Mouse (Mus musculus): Measurements from ENCODE around the gene Ctsa. TPM values are rescaled to one million over a fixed set of nuclear protein-coding genes. Genes with fewer than 3 reads are reported as not detected.
A peak's percentile ranks its signal among the peaks of the same experiment; 100 is the strongest.

The Ctsa gene
- polyA plus RNA-seq, 1 experiment from 2014 or later = 83.3 TPM

DNA sequence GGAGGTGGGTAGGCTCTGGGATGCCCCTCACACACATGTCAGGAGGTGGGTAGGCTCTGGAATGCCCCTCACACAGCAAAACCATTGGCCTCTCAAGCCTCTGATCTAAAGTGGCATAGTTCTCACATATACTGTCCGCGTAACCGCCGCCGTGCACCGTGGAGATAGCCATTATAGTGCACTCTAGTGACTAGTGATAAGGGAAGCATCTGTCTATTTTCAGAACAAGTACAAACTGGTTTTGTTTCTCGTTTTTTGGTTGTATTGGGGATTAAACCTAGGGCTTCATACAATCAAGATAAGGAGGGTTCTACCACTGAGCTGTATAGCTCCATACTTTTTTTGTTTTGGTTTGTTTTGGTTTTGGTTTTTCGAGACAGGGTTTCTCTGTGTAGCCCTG lies 16.9 kb upstream of the Ctsa start:
- H3K27ac ChIP-seq (ENCODE audit: low read depth, low read length) = no peak overlapping the region
- 94% methylated on average over 8 of the region's 8 CpGs for WGBS
- no peaks in the 10 kb centered on the region for H3K4me1 ChIP-seq (replicated peaks; ENCODE audit: control insufficient read depth, insufficient read depth, low read length)
- H3K9ac ChIP-seq (ENCODE audit: low read length) = no peak overlapping the region
- H3K36me3 ChIP-seq (ENCODE audit: control insufficient read depth, insufficient read depth, low read length) = no peaks in the 10 kb centered on the region; the same call in 1 of the 2 replicates
- no peak overlapping the region for H3K4me2 ChIP-seq (ENCODE audit: low read depth, low read length, severe bottlenecking)
- H3K27me3 ChIP-seq (ENCODE audit: control insufficient read depth, insufficient read depth, low read length) = no peaks in the 10 kb centered on the region
- no peaks in the 10 kb centered on the region for H3K9me3 ChIP-seq (ENCODE audit: control insufficient read depth, low read length)
- H3K4me3 ChIP-seq (ENCODE audit: low read depth, low read length) = no peak overlapping the region
- no peak for DNase-seq (ENCODE audit: low spot score)
- ATAC-seq (replicated peaks; ENCODE audit: low FRiP score) = no peak

DNA sequence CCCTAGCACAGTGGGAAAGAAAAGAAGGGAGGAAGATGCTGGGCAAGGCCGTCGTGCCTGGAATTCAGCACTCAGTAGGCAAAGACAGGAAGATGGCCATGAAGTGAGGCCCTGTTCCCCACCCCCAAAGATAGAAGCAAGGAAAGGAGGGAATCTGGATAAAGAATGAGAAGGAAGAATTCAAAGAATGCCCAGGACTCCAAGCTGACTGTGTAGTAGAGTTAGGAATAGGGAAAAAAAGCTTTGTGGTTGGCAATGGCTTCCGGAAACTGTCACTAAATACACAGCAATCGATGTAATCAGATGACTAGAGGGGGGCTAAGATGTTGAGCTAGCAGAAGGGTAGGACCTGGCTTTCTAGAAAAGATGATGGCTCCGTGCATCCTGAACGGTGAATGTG lies 15.5 kb upstream of the Ctsa start:
- 80% methylated on average over 6 of the region's 6 CpGs for WGBS
- no peak for ATAC-seq (replicated peaks; ENCODE audit: low FRiP score)
- H3K27me3 ChIP-seq (ENCODE audit: control insufficient read depth, insufficient read depth, low read length) = no peaks in the 10 kb centered on the region
- no peak for DNase-seq (ENCODE audit: low spot score)
- H3K36me3 ChIP-seq (ENCODE audit: control insufficient read depth, insufficient read depth, low read length) = no peaks in the 10 kb centered on the region; the same call in 1 of the 2 replicates
- H3K4me3 ChIP-seq (ENCODE audit: low read depth, low read length) = no peak overlapping the region
- H3K27ac ChIP-seq (ENCODE audit: low read depth, low read length) = no peak overlapping the region
- H3K9ac ChIP-seq (ENCODE audit: low read length) = no peak overlapping the region
- no peak overlapping the region for H3K4me2 ChIP-seq (ENCODE audit: low read depth, low read length, severe bottlenecking)
- no peaks in the 10 kb centered on the region for H3K9me3 ChIP-seq (ENCODE audit: control insufficient read depth, low read length)
- peaks cover under 1% of the 10 kb centered on the region; the same call in 1 of the 2 replicates for H3K4me1 ChIP-seq (replicated peaks; ENCODE audit: control insufficient read depth, insufficient read depth, low read length)

DNA sequence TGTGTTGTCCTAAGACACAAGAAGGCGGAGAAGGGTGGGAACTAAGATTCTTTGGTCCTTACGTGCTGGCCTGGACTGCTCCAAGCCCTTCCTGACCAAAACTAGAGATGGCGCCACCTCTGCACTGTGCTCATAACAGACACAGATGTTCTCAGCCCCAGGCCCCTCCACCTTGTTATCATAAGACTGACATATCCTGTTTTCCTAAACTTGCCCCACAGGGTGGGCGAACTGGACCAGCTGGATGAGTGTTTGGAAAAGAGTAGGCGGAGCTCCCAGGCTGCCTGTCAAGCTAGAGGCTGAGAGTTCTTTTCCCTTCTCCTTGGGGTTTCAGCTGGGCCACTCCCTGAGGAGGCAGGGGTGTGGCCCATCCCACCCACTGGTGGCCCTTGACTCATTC lies 15.0 kb upstream of the Ctsa start:
- DNase-seq (ENCODE audit: low spot score) (no peak), ATAC-seq (replicated peaks; ENCODE audit: low FRiP score) (no peak)
- Histone ChIP-seq H3K36me3 (ENCODE audit: control insufficient read depth, insufficient read depth, low read length) (no peaks in the 10 kb centered on the region; the same call in 1 of the 2 replicates), H3K4me1 (replicated peaks; ENCODE audit: control insufficient read depth, insufficient read depth, low read length) (peaks cover 4% of the 10 kb centered on the region; the same call in 1 of the 2 replicates), H3K9ac (ENCODE audit: low read length) (no peak overlapping the region), H3K27me3 (ENCODE audit: control insufficient read depth, insufficient read depth, low read length) (no peaks in the 10 kb centered on the region), H3K4me3 (ENCODE audit: low read depth, low read length) (no peak overlapping the region), H3K27ac (ENCODE audit: low read depth, low read length) (no peak overlapping the region), H3K9me3 (ENCODE audit: control insufficient read depth, low read length) (no peaks in the 10 kb centered on the region), H3K4me2 (ENCODE audit: low read depth, low read length, severe bottlenecking) (no peak overlapping the region)
- WGBS = 71% methylated on average over 5 of the region's 5 CpGs

- no peak for DNase-seq (ENCODE audit: low spot score)
- Histone ChIP-seq H3K27me3 (ENCODE audit: control insufficient read depth, insufficient read depth, low read length) (no peaks in the 10 kb centered on the region), H3K36me3 (ENCODE audit: control insufficient read depth, insufficient read depth, low read length) (peaks cover 3% of the 10 kb centered on the region; the same call in 1 of the 2 replicates), H3K9me3 (ENCODE audit: control insufficient read depth, low read length) (no peaks in the 10 kb centered on the region), H3K4me2 (ENCODE audit: low read depth, low read length, severe bottlenecking) (no peak overlapping the region), H3K4me1 (replicated peaks; ENCODE audit: control insufficient read depth, insufficient read depth, low read length) (peaks cover 6% of the 10 kb centered on the region; the same call in 1 of the 2 replicates), H3K27ac (ENCODE audit: low read depth, low read length) (no peak overlapping the region), H3K9ac (ENCODE audit: low read length) (no peak overlapping the region), H3K4me3 (ENCODE audit: low read depth, low read length) (no peak overlapping the region)
- no peak for ATAC-seq (replicated peaks; ENCODE audit: low FRiP score)
- WGBS = 82% methylated on average over 6 of the region's 6 CpGs
Observed at GRCm38 (mm10) chr2:164821060-164821459, 11.6 kb upstream of the Ctsa start.

DNA sequence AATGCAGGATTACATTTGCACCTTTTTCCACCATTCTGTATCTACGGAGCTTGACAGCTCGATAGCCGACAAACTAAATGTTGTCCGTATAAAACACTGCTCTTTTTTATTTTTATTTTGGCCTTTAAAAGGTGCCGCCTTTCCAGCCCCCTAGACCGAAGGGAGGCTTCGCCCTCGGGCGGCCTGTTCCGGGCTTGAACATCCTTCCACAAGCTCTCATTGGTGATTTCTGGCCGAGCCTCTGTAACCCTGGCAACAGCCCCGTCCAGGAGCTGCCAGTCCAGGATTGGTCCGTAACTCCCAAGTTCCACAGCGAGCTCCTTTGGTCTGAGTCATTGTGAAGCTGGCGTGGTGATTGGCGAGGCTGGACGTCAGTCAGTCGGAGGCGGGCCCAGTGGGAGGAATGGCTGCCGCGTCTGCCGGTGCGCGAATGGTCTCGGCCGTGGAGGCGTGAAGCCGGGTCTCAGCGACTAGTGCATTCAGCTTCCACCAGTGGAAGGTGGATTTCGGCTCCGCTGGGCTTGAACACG lies 10.0 kb upstream of the Ctsa start, which contains the start of gene Zswim1:
Gene Zswim1 (plus strand): TSS at position 51 of the 530 bp plus-strand sequence.
- 2% methylated on average over 32 of the region's 32 CpGs for WGBS

GRCm38 (mm10) chr2:164823181-164823585 lies 9.5 kb upstream of the Ctsa start:
- H3K9me3 ChIP-seq (ENCODE audit: control insufficient read depth, low read length) = no peaks in the 10 kb centered on the region
- DNase-seq (ENCODE audit: low spot score) = no peak
- peak overlapping the region; percentile 54 for H3K4me2 ChIP-seq (ENCODE audit: low read depth, low read length, severe bottlenecking)
- peaks cover 6% of the 10 kb centered on the region; the same call in 1 of the 2 replicates for H3K4me1 ChIP-seq (replicated peaks; ENCODE audit: control insufficient read depth, insufficient read depth, low read length)
- peaks cover 3% of the 10 kb centered on the region; the same call in 1 of the 2 replicates for H3K36me3 ChIP-seq (ENCODE audit: control insufficient read depth, insufficient read depth, low read length)
- peak overlapping the region; percentile 57 for H3K4me3 ChIP-seq (ENCODE audit: low read depth, low read length)
- 4% methylated on average over 10 of the region's 10 CpGs for WGBS
- H3K27ac ChIP-seq (ENCODE audit: low read depth, low read length) = peak overlapping the region; percentile 77; the same call in 1 of the 2 replicates
- H3K27me3 ChIP-seq (ENCODE audit: control insufficient read depth, insufficient read depth, low read length) = no peaks in the 10 kb centered on the region
- peak; percentile 65 for ATAC-seq (replicated peaks; ENCODE audit: low FRiP score)
- peak overlapping the region; percentile 64 for H3K9ac ChIP-seq (ENCODE audit: low read length)

More for the DNA sequence above, 10.0 kb upstream of the Ctsa start, which contains the start of gene Zswim1:
- Histone ChIP-seq H3K4me2 (ENCODE audit: low read depth, low read length, severe bottlenecking) (peak within 1 kb of the TSS; percentile 54), H3K9me3 (ENCODE audit: control insufficient read depth, low read length) (no peaks in the 10 kb centered on the region), H3K4me1 (replicated peaks; ENCODE audit: control insufficient read depth, insufficient read depth, low read length) (peaks cover 6% of the 10 kb centered on the region; the same call in 1 of the 2 replicates), H3K36me3 (ENCODE audit: control insufficient read depth, insufficient read depth, low read length) (peaks cover 3% of the 10 kb centered on the region; the same call in 1 of the 2 replicates), H3K27me3 (ENCODE audit: control insufficient read depth, insufficient read depth, low read length) (no peaks in the 10 kb centered on the region), H3K4me3 (ENCODE audit: low read depth, low read length) (peak within 1 kb of the TSS; percentile 57), H3K27ac (ENCODE audit: low read depth, low read length) (peak within 1 kb of the TSS; percentile 77; the same call in 1 of the 2 replicates), H3K9ac (ENCODE audit: low read length) (peak within 1 kb of the TSS; percentile 64)
- ATAC-seq (replicated peaks; ENCODE audit: low FRiP score) = peak; percentile 99
- DNase-seq (ENCODE audit: low spot score) = peak; percentile 99

GRCm38 (mm10) chr2:164823969-164824368 lies 8.7 kb upstream of the Ctsa start:
- Histone ChIP-seq H3K4me3 (ENCODE audit: low read depth, low read length) (no peak overlapping the region), H3K9me3 (ENCODE audit: control insufficient read depth, low read length) (no peaks in the 10 kb centered on the region), H3K27ac (ENCODE audit: low read depth, low read length) (no peak overlapping the region), H3K4me1 (replicated peaks; ENCODE audit: control insufficient read depth, insufficient read depth, low read length) (peaks cover 6% of the 10 kb centered on the region; the same call in 1 of the 2 replicates), H3K36me3 (ENCODE audit: control insufficient read depth, insufficient read depth, low read length) (peaks cover 3% of the 10 kb centered on the region; the same call in 1 of the 2 replicates), H3K4me2 (ENCODE audit: low read depth, low read length, severe bottlenecking) (no peak overlapping the region), H3K9ac (ENCODE audit: low read length) (no peak overlapping the region), H3K27me3 (ENCODE audit: control insufficient read depth, insufficient read depth, low read length) (no peaks in the 10 kb centered on the region)
- DNase-seq (ENCODE audit: low spot score) (no peak), ATAC-seq (replicated peaks; ENCODE audit: low FRiP score) (no peak)
- WGBS = 92% methylated on average over 4 of the region's 4 CpGs

DNA sequence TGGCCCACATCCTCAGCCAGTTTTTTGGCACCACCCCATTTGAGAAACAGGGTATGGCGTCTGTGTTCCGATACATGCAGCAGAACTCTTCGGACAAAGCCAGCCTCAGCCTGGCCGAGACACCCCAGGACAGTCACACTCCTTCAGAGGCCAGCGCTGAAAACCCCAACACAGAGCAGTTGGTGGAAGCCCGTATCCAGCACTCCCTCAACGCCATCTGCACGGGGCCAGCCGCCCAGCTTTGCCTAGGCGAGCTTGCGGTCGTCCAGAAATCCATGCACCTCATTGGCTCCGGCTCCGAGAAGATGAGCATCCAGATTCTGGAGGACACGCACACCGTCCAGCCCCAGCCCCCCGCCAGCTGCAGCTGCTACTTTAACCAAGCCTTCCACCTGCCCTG lies 7.2 kb upstream of the Ctsa start:
- Histone ChIP-seq H3K27ac (ENCODE audit: low read depth, low read length) (no peak overlapping the region), H3K36me3 (ENCODE audit: control insufficient read depth, insufficient read depth, low read length) (peaks cover 3% of the 10 kb centered on the region; the same call in 1 of the 2 replicates), H3K9me3 (ENCODE audit: control insufficient read depth, low read length) (no peaks in the 10 kb centered on the region), H3K27me3 (ENCODE audit: control insufficient read depth, insufficient read depth, low read length) (no peaks in the 10 kb centered on the region), H3K9ac (ENCODE audit: low read length) (no peak overlapping the region), H3K4me3 (ENCODE audit: low read depth, low read length) (no peak overlapping the region), H3K4me1 (replicated peaks; ENCODE audit: control insufficient read depth, insufficient read depth, low read length) (peaks cover 6% of the 10 kb centered on the region; the same call in 1 of the 2 replicates), H3K4me2 (ENCODE audit: low read depth, low read length, severe bottlenecking) (no peak overlapping the region)
- DNase-seq (ENCODE audit: low spot score) (no peak), ATAC-seq (replicated peaks; ENCODE audit: low FRiP score) (no peak)
- WGBS = 97% methylated on average over 17 of the region's 17 CpGs
